Mouse (Mus musculus): ENCODE measurements around the gene Gm20517.
A peak's percentile ranks its signal among the peaks of the same experiment; 100 is the strongest.

Gene Gm20517

DNA sequence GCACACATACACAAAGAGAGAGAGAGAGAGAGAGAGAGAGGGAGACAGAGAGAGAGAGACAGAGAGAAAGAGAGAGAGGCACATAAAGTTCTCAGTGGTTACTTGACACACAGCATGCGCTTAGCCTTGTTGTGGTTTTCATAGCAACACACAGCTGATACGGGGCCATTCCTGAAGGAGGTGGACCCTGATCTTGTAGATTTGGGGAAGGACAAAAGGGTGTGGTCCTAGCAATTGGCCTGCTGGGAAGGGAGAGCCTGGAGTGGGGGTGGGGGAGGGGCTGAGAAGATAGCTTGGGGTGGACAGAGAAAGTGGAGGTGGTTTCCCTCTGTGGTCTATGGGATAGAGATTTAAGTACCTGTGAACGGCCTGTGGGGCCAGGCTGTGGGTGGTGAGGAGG lies 98.6 kb downstream of the Gm20517 start:
- DNase-seq (ENCODE audit: low spot score): no peak

DNA sequence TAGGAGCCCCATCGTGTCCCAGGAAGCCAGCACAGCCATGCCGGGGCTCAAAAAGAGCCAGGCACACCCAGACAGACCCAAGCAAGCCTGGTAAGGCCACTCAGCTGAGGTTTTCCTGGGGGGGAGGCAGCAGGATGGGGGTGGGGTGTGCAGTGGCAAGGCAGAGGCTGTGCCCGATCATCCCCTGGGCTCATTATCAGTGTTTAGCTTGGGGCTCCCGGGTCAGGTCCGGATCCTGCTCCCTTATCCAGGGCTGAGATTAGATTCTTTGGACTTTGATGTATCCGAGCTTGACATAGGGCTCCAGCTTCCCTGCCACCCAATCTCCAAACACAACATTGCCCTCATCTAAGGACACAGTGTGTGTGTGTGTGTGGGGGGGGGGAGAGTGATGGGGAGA lies 100.5 kb downstream of the Gm20517 start:
- DNase-seq (ENCODE audit: low spot score): no peak

DNA sequence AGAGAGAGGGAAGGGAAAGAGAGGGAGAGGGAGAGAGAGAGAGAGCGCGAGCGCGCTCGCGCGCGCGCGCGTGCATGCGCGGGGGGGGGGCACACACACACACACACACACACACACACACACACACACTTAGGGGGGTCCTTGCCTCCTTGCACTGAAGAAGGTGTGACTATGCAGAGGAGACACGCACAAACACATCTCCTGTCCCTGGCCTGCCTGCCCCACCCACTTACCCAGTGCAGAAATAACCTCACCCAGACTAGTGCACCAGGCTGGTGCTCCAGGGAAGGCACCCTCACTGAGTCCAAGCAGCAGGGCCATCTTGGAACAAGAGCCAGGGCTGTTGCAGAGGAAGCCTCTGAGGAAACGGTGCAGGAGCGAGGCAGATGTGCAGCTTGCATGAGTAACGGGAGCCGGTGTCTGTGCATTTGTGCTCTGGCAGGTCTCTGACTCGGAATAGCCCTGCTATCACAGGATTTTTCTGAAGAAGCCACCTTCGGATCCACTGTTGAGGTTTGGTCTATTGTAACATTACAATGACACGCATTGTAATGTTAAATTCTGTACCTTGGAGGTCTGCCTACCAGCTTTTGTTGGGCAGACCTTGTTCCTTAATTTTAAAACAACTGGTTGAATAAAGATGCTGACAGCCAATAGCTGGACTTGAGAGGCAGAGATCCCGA lies 101.6 kb downstream of the Gm20517 start:
- no peak for DNase-seq (ENCODE audit: low spot score)

DNA sequence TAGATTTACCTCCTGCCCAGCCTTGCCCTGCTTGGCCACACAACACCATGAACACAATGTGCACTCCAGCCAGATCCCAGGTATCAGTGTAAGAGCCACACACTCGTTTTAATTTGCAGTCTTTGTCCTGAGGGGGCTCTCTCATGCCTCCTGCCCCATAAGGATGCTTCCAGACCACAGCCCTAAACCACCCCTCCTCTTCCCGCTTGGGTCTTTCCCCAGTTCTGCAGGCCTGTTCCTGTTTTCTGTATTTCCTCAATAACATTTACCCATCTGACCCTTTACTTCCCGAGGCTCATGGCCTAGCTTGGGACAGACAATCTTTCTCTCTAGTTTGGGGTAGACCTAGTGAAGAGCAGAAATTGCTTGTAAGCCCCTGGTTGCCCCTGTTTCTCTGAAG lies 103.6 kb downstream of the Gm20517 start:
- DNase-seq (ENCODE audit: low spot score): no peak

DNA sequence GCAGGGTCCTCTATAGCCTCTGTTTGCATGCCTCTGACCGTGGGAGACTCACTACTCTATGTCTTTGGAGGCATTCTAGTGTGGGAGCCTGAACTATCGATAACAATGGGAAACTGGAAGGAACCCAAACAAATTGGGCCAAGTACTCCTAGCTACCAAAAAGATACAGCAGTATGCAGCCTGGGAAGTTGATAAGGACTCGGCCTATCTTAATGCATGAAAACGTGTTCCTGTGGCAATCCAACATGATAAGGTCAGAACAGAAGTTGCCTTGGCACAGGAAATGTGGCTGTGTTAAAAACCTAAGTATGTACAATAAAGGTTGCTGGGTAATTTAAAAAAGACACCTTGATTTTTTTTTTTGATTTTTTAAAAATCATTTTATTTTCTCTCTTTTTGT lies 109.8 kb downstream of the Gm20517 start:
- peak; percentile 38 for DNase-seq (ENCODE audit: low spot score)

DNA sequence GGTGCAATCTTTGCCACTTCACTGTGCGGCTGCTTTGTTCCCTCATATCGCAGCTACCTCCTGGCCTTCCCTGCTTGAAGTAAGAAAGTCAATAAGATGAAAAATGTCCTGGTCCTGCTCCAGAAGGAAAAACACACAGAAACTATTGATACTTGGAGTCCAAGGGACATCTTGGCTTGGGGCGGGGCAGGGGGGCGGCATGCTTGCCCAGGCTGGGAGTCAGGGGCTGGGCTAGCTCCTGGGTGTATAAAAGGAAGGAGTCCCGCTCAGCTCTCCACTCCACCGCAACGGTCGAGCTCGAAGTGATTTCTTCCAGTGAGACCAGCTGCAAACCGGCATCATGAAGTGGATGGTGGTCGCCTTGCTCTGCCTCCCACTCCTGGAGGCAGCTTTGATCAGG lies 115.2 kb downstream of the Gm20517 start, which contains the start of gene Pgc:
Gene Pgc (plus strand): TSS at position 277 of the 400 bp plus-strand sequence.
- DNase-seq (ENCODE audit: low spot score): no peak

DNA sequence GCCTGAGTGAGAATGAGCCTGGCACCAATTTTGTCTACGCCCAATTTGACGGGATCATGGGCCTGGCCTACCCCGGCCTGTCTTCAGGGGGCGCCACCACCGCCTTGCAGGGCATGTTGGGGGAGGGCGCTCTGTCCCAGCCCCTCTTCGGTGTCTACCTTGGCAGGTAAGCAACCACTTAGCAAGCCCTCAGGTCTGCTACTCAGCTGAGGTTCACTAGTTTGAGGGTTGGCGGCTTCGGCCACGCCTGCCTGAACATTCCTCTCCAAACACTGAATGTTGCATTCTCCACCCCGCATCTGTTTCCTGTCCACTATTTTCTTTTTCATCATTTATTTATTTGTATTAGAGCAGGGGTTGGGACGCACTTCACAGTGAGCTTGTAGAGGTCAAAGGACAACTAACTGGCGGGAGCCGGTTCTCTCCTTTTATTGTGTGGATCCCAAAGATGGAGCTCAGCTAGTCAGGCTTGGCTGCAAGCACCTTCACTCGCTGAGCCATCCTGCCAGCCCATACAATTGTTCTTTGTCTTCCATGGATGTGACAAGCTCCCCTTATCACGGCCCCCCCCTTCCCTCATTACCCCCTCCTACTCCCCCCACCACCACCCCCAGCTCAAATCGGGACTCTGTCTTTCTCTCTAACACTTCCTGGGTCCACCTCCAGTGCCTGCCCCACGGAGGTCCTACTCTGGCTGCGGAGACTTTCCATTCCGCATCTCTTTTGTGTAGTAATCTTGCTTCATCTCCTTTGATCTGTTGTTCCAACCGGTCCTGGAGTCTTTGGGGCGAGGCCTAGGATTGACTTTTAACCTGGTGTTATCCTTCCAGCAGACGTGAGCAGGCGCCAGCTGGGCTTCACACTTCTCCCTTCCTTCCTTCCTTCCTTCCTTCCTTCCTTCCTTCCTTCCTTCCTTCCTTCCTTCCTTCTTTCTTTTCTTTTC lies 119.5 kb downstream of the Gm20517 start:
- no peak for DNase-seq (ENCODE audit: low spot score)
